In the genomic region with DNA sequence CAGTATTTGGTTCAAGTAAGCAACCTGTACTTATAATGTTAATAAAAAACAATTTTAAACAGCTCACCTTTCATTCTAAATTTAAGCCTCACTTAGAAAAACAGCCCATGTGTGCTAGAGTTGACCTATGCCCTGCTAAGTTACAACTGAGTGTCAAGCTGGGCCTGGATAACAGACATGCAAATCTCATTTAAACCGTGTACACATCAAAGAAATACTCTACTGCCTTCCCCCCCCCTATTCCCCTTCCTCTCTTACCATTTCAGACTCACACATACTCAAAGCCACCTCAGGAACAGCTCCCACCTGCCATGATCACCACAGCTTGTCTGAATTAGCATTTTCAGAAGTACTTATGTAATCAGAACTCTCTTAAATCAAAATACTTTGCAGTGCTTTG, we compare ENCODE assay signal across 17 mouse cellular contexts. TPM values are rescaled to one million over a fixed set of nuclear protein-coding genes. Genes with fewer than 3 reads are reported as not detected.
"Had no signal": no experiment of that assay in that cellular context is flagged by ENCODE, and none has a peak within 500 bp of the region (broad histone marks: within the 10 kb centered on the region; RNA-seq: fewer than 3 reads in every experiment).

No protein-coding gene starts in this region.

- H3K27me3 ChIP-seq: kidney, embryonic 15.5 days; limb, embryonic 13.5 days; liver, embryonic 13.5 days; midbrain, embryonic 12.5 days; neural tube, embryonic 13.5 days had no signal

- ATAC-seq: intestine, embryonic 16.5 days; midbrain, embryonic 16.5 days had no signal

- H3K9me3 ChIP-seq: kidney, embryonic 15.5 days; limb, embryonic 13.5 days; liver, embryonic 13.5 days; midbrain, embryonic 12.5 days; neural tube, embryonic 13.5 days had no signal

- H3K4me3 ChIP-seq: kidney, embryonic 15.5 days; limb, embryonic 13.5 days; liver, embryonic 13.5 days; midbrain, embryonic 12.5 days; neural tube, embryonic 13.5 days had no signal

- H3K27ac ChIP-seq: kidney, embryonic 15.5 days; limb, embryonic 13.5 days; liver, embryonic 13.5 days; midbrain, embryonic 12.5 days; neural tube, embryonic 13.5 days had no signal

- H3K4me1 ChIP-seq: kidney, embryonic 15.5 days; liver, embryonic 13.5 days; midbrain, embryonic 12.5 days; neural tube, embryonic 13.5 days had no signal

- H3K9ac ChIP-seq: kidney, embryonic 15.5 days; limb, embryonic 13.5 days; liver, embryonic 13.5 days; midbrain, embryonic 12.5 days; neural tube, embryonic 13.5 days had no signal

- H3K4me2 ChIP-seq: kidney, embryonic 15.5 days; limb, embryonic 13.5 days; liver, embryonic 13.5 days; midbrain, embryonic 12.5 days; neural tube, embryonic 13.5 days had no signal

- DNase-seq: layer of hippocampus, adult 9-11 months; layer of hippocampus, postnatal 36 days; liver, embryonic 13.5 days; lung, adult 18-20 months; retina, postnatal 1 day; right cerebral cortex, postnatal 4 days; spleen, adult 18-20 months; thymus, adult 2 months; thymus, postnatal 25 days had no signal

RNA-seq across cellular contexts. Expression of a gene that starts 50.6 kb away (rescaled TPM):
- polyA plus RNA-seq: intestine, embryonic 16.5 days; kidney, embryonic 15.5 days; limb, embryonic 13.5 days; liver, embryonic 13.5 days; lung, embryonic 16.5 days; midbrain, embryonic 12.5 days; midbrain, embryonic 16.5 days; neural tube, embryonic 13.5 days; stomach, embryonic 14.5 days; thymus, adult 2 months had no signal
